Comparison of ENCODE assay signal across 24 mouse cellular contexts in genomic region chr8:34469091-34469490, GRCm38 (mm10).
"Had no signal": no experiment of that assay in that cellular context is flagged by ENCODE, and none has a peak within 500 bp of the region (broad histone marks: within the 10 kb centered on the region; RNA-seq: fewer than 3 reads in every experiment).

No protein-coding gene starts in this region.

- H3K27ac ChIP-seq: hindbrain, embryonic 10.5 days; hindbrain, embryonic 12.5 days; hindbrain, embryonic 14.5 days; intestine, embryonic 15.5 days; kidney, embryonic 15.5 days; limb, embryonic 13.5 days; limb, embryonic 15.5 days; liver, embryonic 12.5 days; liver, embryonic 14.5 days had no signal

- H3K9me3 ChIP-seq: intestine, embryonic 15.5 days; kidney, embryonic 15.5 days; limb, embryonic 13.5 days; limb, embryonic 15.5 days; liver, embryonic 12.5 days had no signal

- ATAC-seq: hindbrain, embryonic 16.5 days; inflammation-experienced regulatory T-cells, adult 6 months; intestine, embryonic 15.5 days; liver, embryonic 12.5 days had no signal

- DNase-seq: gastrocnemius, postnatal 14 days; heart, adult 18-20 months; heart, postnatal 10 days; heart, postnatal 4 days; kidney, adult 11 months; kidney, adult 2 months; kidney, adult 9 months; kidney, postnatal 14 days; kidney, postnatal 36 days; layer of hippocampus, adult 9-11 months; layer of hippocampus, postnatal 36 days; left cerebral cortex, postnatal 4 days had no signal

- H3K4me2 ChIP-seq: heart, embryonic 11.5 days; hindbrain, embryonic 12.5 days; hindbrain, embryonic 14.5 days; intestine, embryonic 15.5 days; kidney, embryonic 15.5 days; limb, embryonic 13.5 days; limb, embryonic 15.5 days; liver, embryonic 12.5 days had no signal

- H3K27me3 ChIP-seq: hindbrain, embryonic 12.5 days; intestine, embryonic 15.5 days; kidney, embryonic 15.5 days; limb, embryonic 15.5 days; liver, embryonic 12.5 days had no signal

- H3K4me3 ChIP-seq: hindbrain, embryonic 10.5 days; hindbrain, embryonic 12.5 days; intestine, embryonic 15.5 days; kidney, embryonic 15.5 days; limb, embryonic 13.5 days; limb, embryonic 15.5 days; liver, embryonic 12.5 days had no signal

- H3K9ac ChIP-seq: hindbrain, embryonic 12.5 days; hindbrain, embryonic 14.5 days; intestine, embryonic 15.5 days; kidney, embryonic 15.5 days; limb, embryonic 13.5 days; limb, embryonic 15.5 days; liver, embryonic 12.5 days; liver, embryonic 14.5 days had no signal

- H3K36me3 ChIP-seq: hindbrain, embryonic 10.5 days; hindbrain, embryonic 12.5 days; intestine, embryonic 15.5 days; kidney, embryonic 15.5 days; limb, embryonic 13.5 days; limb, embryonic 15.5 days; liver, embryonic 12.5 days had no signal
